Mouse (Mus musculus) liver, embryonic 11.5 days (tissue): ENCODE measurements at regions not wholly inside any gene's neighbourhood (a gene's known extent, or its start where the extent isn't known, plus 50 kb on each side); places are given as distances from the start of the nearest gene placed in this dataset.

Source experiments
- ATAC-seq: fragments of 200-750 bp; cut with Nextera tagmentation; replicated peaks from 2 replicates; pipeline ENCODE4 v1.8.0; 2017; ENCODE audit warnings: moderate number of reproducible peaks, mild to moderate bottlenecking, moderate TSS enrichment, moderate library complexity; ENCODE audit not compliant: low FRiP score
- DNase-seq: peaks from one replicate; pipeline ENCODE4 v3.0.0-alpha.2; 2017; ENCODE audit warnings: low spot score
- H3K27ac ChIP-seq: fragments of 300-500 bp; sonication (generic); 2 replicates; pipeline ENCODE4 v1.5.1; 2014; ENCODE audit warnings: mild to moderate bottlenecking, low read depth, low read length, control low read depth
- H3K27me3 ChIP-seq: fragments of 300-500 bp; sonication (generic); replicated peaks from 2 replicates; pipeline ENCODE4 v1.6.1; 2014; ENCODE audit warnings: low read length, mixed read lengths; ENCODE audit not compliant: control insufficient read depth, insufficient read depth
- H3K36me3 ChIP-seq: fragments of 300-500 bp; sonication (generic); 2 replicates; pipeline ENCODE4 v1.6.1; 2014; ENCODE audit warnings: mild to moderate bottlenecking, low read length, moderate library complexity, mixed read lengths; ENCODE audit not compliant: control insufficient read depth, insufficient read depth
- H3K4me1 ChIP-seq: fragments of 300-500 bp; sonication (generic); replicated peaks from 2 replicates; pipeline ENCODE4 v1.6.1; 2014; ENCODE audit warnings: low read length, mixed read lengths; ENCODE audit not compliant: control insufficient read depth, insufficient read depth
- H3K4me2 ChIP-seq: fragments of 300-500 bp; sonication (generic); 2 replicates; pipeline ENCODE4 v1.6.1; 2014; ENCODE audit warnings: mild to moderate bottlenecking, control low read depth, moderate library complexity
- H3K4me3 ChIP-seq: fragments of 300-500 bp; sonication (generic); 2 replicates; pipeline ENCODE4 v1.5.1; 2014; ENCODE audit warnings: low read depth, low read length, control low read depth
- H3K9ac ChIP-seq: fragments of 300-500 bp; sonication (generic); 2 replicates; pipeline ENCODE4 v1.6.1; 2014; ENCODE audit warnings: low read depth, low read length, control low read depth
- H3K9me3 ChIP-seq: fragments of 300-500 bp; sonication (generic); 2 replicates; pipeline ENCODE4 v1.6.1; 2016; ENCODE audit warnings: low read length, inconsistent platforms, mixed read lengths; ENCODE audit not compliant: control insufficient read depth
- WGBS: fragments of 180-500 bp; shearing (Covaris S2); extraction: QIAGEN DNeasy Blood & Tissue Kit; methylation state at CpG from one replicate; pipeline ENCODE4 v1.1.7; 2014; 5-methylcytosine and 5-hydroxymethylcytosine counted together

- H3K27me3 ChIP-seq: no peaks in the 10 kb centered on the region
- DNase-seq (no peak), ATAC-seq (no peak)
- H3K4me1 ChIP-seq: 0 out of 2 replicates have a peak, but pooled peaks cover 2% of the 10 kb centered on the region
- H3K36me3 ChIP-seq: no peaks in the 10 kb centered on the region
- no peaks in the 10 kb centered on the region for H3K9me3 ChIP-seq
- no peak overlapping the region for H3K9ac ChIP-seq
- WGBS: 85% methylated on average over 5 of the region's 5 CpGs
- H3K27ac ChIP-seq: no peak overlapping the region
- H3K4me3 ChIP-seq: no peak overlapping the region
- H3K4me2 ChIP-seq: no peak overlapping the region
Measured at GRCm38 (mm10) chr7:84744321-84745070, 54.7 kb upstream of the Zfand6 start.

DNA sequence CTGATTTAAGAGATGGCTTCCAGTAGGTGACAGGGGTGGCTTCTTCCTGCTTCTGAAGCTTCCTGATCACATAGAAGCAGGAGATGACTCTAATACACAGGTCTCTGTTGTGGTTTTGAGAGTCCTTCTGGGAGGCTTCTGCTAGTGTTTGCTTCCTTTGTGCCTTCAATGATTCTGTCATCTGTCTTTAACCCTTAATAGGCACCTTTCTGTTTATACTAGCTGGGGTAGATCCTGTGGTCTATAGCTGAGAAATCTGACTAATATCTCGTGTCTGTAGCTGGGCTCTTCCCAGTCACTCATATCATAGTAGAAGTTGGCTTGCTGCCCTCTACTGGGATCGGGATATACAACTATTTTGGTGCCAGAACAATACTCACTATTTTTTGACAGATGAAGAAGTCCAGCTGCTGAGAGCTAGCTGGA lies 50.2 kb upstream of the Zfand6 start:
- ATAC-seq (peak; percentile 62), DNase-seq (no peak)
- Histone ChIP-seq H3K4me3 (no peak overlapping the region), H3K36me3 (no peaks in the 10 kb centered on the region), H3K27me3 (no peaks in the 10 kb centered on the region), H3K9me3 (no peaks in the 10 kb centered on the region), H3K27ac (no peak overlapping the region), H3K4me1 (no peaks in the 10 kb centered on the region), H3K4me2 (no peak overlapping the region), H3K9ac (no peak overlapping the region)
- WGBS: 14% methylated on average over 2 of the region's 2 CpGs
